7 mouse cellular contexts compared by ENCODE assay signal in genomic region chr6:124694166-124694955, GRCm38 (mm10). TPM values are rescaled to one million over a fixed set of nuclear protein-coding genes. Genes with fewer than 3 reads are reported as not detected.
DNase-seq lines count a peak whose midpoint lies in the region; ATAC-seq lines count a peak whose summit lies in the region.

No protein-coding gene starts in this region.

- no peak for DNase-seq in neural tube, embryonic 10.5 days (ENCODE audit: extremely low spot score, low spot score)
- peak; percentile 77 for DNase-seq in cerebellum, adult 11-12 months
- DNase-seq in kidney, postnatal 14 days: peak; percentile 94
- peak; percentile 92 for DNase-seq in lung, postnatal 36 days

- peaks cover 17% of the 10 kb centered on the region; the same call in 1 of the 2 replicates for H3K4me1 ChIP-seq in neural tube, embryonic 13.5 days (replicated peaks)
- H3K4me1 ChIP-seq in heart, embryonic 14.5 days (ENCODE audit: control insufficient read depth in 2 of 2, insufficient read depth in 2 of 2, low read length in 2 of 2): peaks cover 12 to 20% of the 10 kb centered on the region in 2 experiments
- peaks cover 21% of the 10 kb centered on the region for H3K4me1 ChIP-seq in stomach, embryonic 16.5 days (ENCODE audit: control insufficient read depth, insufficient read depth, low read length)

- no peaks in the 10 kb centered on the region for H3K27me3 ChIP-seq in neural tube, embryonic 13.5 days
- no peaks in the 10 kb centered on the region for H3K27me3 ChIP-seq in heart, embryonic 14.5 days (ENCODE audit: control insufficient read depth, insufficient read depth, low read length)
- no peaks in the 10 kb centered on the region for H3K27me3 ChIP-seq in stomach, embryonic 16.5 days (ENCODE audit: control insufficient read depth, insufficient read depth, low read length)

- no peak overlapping the region for H3K9ac ChIP-seq in neural tube, embryonic 13.5 days
- H3K9ac ChIP-seq in heart, embryonic 14.5 days (ENCODE audit: low read length): no peak overlapping the region
- H3K9ac ChIP-seq in stomach, embryonic 16.5 days (ENCODE audit: low read length): peak overlapping the region; percentile 46; the same call in 1 of the 2 replicates

- no peak overlapping the region for H3K4me2 ChIP-seq in neural tube, embryonic 13.5 days
- H3K4me2 ChIP-seq in heart, embryonic 14.5 days (ENCODE audit: low read length): no peak overlapping the region
- no peak overlapping the region for H3K4me2 ChIP-seq in stomach, embryonic 16.5 days (ENCODE audit: low read depth, low read length)

- H3K4me3 ChIP-seq in neural tube, embryonic 13.5 days: no peak overlapping the region
- no peak overlapping the region for H3K4me3 ChIP-seq in heart, embryonic 14.5 days (ENCODE audit: control insufficient read depth in 1 of 2, insufficient read depth in 1 of 2, low read depth in 1 of 2, low read length in 2 of 2)
- H3K4me3 ChIP-seq in stomach, embryonic 16.5 days (replicated peaks; ENCODE audit: low read length): no peak overlapping the region

- H3K36me3 ChIP-seq in neural tube, embryonic 13.5 days: peaks cover 8% of the 10 kb centered on the region
- peaks cover 14% of the 10 kb centered on the region for H3K36me3 ChIP-seq in heart, embryonic 14.5 days (ENCODE audit: control insufficient read depth, insufficient read depth, low read length)
- H3K36me3 ChIP-seq in stomach, embryonic 16.5 days (ENCODE audit: control insufficient read depth, insufficient read depth, low read length): no peaks in the 10 kb centered on the region

- no peaks in the 10 kb centered on the region for H3K9me3 ChIP-seq in neural tube, embryonic 13.5 days
- no peaks in the 10 kb centered on the region for H3K9me3 ChIP-seq in heart, embryonic 14.5 days (ENCODE audit: control insufficient read depth, low read length)
- no peaks in the 10 kb centered on the region for H3K9me3 ChIP-seq in stomach, embryonic 16.5 days (replicated peaks; ENCODE audit: control insufficient read depth, low read length)

- 81% methylated on average over 15 of the region's 15 CpGs for WGBS in neural tube, embryonic 13.5 days
- 72% methylated on average over 15 of the region's 15 CpGs for WGBS in heart, embryonic 14.5 days
- WGBS in stomach, embryonic 16.5 days: 71% methylated on average over 15 of the region's 15 CpGs

- H3K27ac ChIP-seq in neural tube, embryonic 13.5 days (replicated peaks): peak overlapping the region; percentile 15; the same call in 1 of the 2 replicates
- peak overlapping the region; percentile 35 to 47; a peak in 2 of 4 replicates for H3K27ac ChIP-seq in heart, embryonic 14.5 days (replicated peaks in 1 of 2; ENCODE audit: control insufficient read depth in 1 of 2, insufficient read depth in 1 of 2, low read depth in 2 of 2, low read length in 2 of 2)
- H3K27ac ChIP-seq in stomach, embryonic 16.5 days (ENCODE audit: low read length): peak overlapping the region; percentile 76

- ATAC-seq in neural tube, embryonic 13.5 days (ENCODE audit: low read depth): peak; percentile 79
- ATAC-seq in heart, embryonic 14.5 days (ENCODE audit: insufficient number of reproducible peaks, insufficient read depth, low FRiP score, low read depth): peak; percentile 19; the same call in 1 of the 2 replicates
- ATAC-seq in stomach, embryonic 16.5 days (ENCODE audit: insufficient read depth, low FRiP score): peak; percentile 81

RNA-seq across cellular contexts. Expression of gene Emg1, which starts 17.6 kb away (rescaled TPM):
- polyA plus RNA-seq in neural tube, embryonic 13.5 days (2015; fragmentation: Nextera tagmentation; extraction: Ambion mirVana): 110 and 120 TPM in 2 replicates
- polyA plus RNA-seq in heart, embryonic 14.5 days (2014; fragmentation: Nextera tagmentation; extraction: Ambion mirVana): 114 and 117 TPM in 2 replicates
- polyA plus RNA-seq in stomach, embryonic 16.5 days (2015; fragmentation: Nextera tagmentation; extraction: Ambion mirVana): 167 and 175 TPM in 2 replicates

RNA-seq across cellular contexts. Expression of gene Phb2, which starts 17.8 kb away (rescaled TPM):
- 259 and 270 TPM in 2 replicates for polyA plus RNA-seq in neural tube, embryonic 13.5 days (2015; fragmentation: Nextera tagmentation; extraction: Ambion mirVana)
- polyA plus RNA-seq in heart, embryonic 14.5 days (2014; fragmentation: Nextera tagmentation; extraction: Ambion mirVana): 295 and 326 TPM in 2 replicates
- polyA plus RNA-seq in stomach, embryonic 16.5 days (2015; fragmentation: Nextera tagmentation; extraction: Ambion mirVana): 282 and 303 TPM in 2 replicates

RNA-seq across cellular contexts. Expression of gene Lpcat3, which starts 31.5 kb away (rescaled TPM):
- polyA plus RNA-seq in neural tube, embryonic 13.5 days (2015; fragmentation: Nextera tagmentation; extraction: Ambion mirVana): 43.2 and 43.7 TPM in 2 replicates
- 45.0 and 47.7 TPM in 2 replicates for polyA plus RNA-seq in heart, embryonic 14.5 days (2014; fragmentation: Nextera tagmentation; extraction: Ambion mirVana)
- 84.1 and 86.8 TPM in 2 replicates for polyA plus RNA-seq in stomach, embryonic 16.5 days (2015; fragmentation: Nextera tagmentation; extraction: Ambion mirVana)

RNA-seq across cellular contexts. Expression of gene Ptpn6, which starts 44.2 kb away (rescaled TPM):
- polyA plus RNA-seq in neural tube, embryonic 13.5 days (2015; fragmentation: Nextera tagmentation; extraction: Ambion mirVana): 6.0 and 7.9 TPM in 2 replicates
- 4.9 and 8.6 TPM in 2 replicates for polyA plus RNA-seq in heart, embryonic 14.5 days (2014; fragmentation: Nextera tagmentation; extraction: Ambion mirVana)
- 19.6 and 20.1 TPM in 2 replicates for polyA plus RNA-seq in stomach, embryonic 16.5 days (2015; fragmentation: Nextera tagmentation; extraction: Ambion mirVana)

RNA-seq across cellular contexts. Expression of gene Grcc10, which starts 46.8 kb away (rescaled TPM):
- 687 and 693 TPM in 2 replicates for polyA plus RNA-seq in neural tube, embryonic 13.5 days (2015; fragmentation: Nextera tagmentation; extraction: Ambion mirVana)
- polyA plus RNA-seq in heart, embryonic 14.5 days (2014; fragmentation: Nextera tagmentation; extraction: Ambion mirVana): 449 and 503 TPM in 2 replicates
- polyA plus RNA-seq in stomach, embryonic 16.5 days (2015; fragmentation: Nextera tagmentation; extraction: Ambion mirVana): 352 and 357 TPM in 2 replicates

Comparison
In these comparisons a context has a peak if more than half of its experiments do, and no peak if none do; other contexts are left out.
1. ATAC-seq: peak in every context shown above with its lines; median percentile 81 in stomach, embryonic 16.5 days; 79 in neural tube, embryonic 13.5 days; 19 in heart, embryonic 14.5 days.
2. H3K27ac ChIP-seq: peak in every context shown above with its lines; median percentile 76 in stomach, embryonic 16.5 days; 41 in heart, embryonic 14.5 days; 15 in neural tube, embryonic 13.5 days.